Mouse (Mus musculus) naive thymus-derived CD4-positive, alpha-beta T cell, adult 2 months (primary cell): Measurements from ENCODE around the gene Panx2.

Source experiments
- DNase-seq: peaks from one replicate; pipeline ENCODE4 v3.0.0-alpha.2; 2011; ENCODE audit warnings: low read depth

Gene Panx2

DNA sequence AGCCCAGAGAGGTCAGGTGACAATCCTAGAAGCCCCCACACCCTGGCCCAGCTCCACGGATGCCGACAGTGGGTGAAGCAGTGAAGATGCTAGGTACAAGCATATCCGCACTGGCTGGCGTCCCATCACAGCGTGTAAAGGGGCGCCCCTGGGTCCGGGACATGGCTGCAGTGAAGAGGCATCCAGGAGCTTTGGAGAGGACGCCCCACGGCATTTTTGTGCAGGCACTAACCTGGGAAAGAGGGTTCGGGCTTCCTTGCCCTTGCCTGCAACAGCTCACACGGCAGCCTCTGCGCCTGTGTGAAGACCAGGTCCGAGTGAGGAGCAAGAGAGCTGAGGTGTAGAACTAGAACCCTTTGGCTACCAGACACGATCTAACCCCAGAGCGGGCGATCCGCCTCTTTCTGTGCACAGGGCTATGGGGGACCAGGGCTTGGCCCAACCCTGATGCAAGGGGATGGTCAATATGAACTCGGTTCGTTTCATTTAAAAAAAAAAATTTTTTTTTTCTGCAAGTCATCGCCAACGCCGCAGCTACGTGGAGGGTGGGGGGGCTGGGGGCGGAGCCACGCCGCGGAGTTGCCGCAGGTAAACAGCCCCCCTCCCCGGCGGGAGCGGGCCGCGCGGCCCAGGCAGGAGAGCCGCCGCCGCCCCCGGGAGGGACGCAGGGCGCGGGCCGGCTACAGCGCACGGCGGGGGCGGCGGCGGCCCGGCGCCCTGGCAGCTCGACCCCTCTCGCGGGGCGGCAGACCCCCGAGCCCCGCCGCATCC, at the start of gene Panx2:
TSS of gene Panx2 (plus strand) at position 574 of the 771 bp plus-strand sequence.
- DNase-seq = no peak

DNA sequence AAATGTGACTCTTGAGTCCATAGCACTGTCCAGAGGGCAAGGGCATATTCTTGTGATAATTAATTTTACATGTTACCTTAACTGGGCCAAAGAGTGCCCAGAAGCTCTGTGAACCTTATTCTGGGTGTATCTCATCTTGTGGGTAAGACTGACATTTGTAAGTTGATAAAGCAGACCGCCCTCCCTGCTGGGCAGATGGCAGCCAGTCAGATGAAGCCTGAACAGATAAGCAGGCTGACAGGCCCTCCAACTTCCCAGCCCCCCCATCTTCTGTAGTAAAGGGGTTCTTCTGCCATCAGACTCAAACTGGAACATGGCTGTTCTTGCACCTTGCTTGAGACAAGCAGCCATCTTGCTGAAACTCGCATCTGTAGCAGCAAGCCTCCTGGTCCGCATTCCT, 42.8 kb upstream of the Panx2 start:
- DNase-seq = no peak

DNA sequence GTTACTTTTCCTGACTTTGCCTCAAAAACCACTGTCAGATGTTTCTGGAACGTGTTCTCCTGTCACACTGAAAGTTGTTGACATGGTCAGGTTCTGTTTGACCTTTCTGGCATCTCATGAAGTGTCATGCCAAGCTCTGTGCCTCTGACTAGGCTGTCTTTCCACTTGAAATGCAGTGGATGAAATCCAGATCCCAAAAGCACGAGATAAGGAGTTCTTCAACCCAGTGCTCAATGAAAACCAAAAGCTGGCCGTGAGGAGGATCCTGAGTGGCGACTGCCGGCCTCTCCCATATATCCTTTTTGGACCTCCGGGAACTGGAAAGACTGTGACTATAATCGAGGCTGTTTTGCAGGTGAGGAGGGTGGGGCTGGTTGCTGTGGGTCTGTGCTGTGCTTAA, 39.4 kb upstream of the Panx2 start:
- no peak for DNase-seq

DNA sequence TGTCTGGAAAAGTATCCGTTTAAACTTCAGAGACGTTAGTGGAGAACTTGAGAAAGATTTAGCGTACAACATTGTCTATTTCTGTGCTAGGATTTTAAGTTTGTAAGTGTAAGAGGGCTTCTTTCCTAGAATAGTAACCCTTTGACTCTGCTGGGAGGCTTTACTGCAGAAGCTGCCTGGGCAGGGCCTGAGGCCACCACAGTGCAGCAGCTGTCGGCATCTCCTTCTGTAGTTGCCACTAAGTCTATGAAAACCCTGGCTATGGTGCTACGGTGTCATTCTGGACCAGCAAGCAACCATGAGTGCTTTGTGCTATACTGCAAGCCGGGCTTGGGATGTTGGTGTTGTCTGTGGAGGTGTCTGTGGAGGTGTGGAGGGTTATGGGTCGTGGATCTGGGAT, 39.0 kb upstream of the Panx2 start:
- no peak for DNase-seq

DNA sequence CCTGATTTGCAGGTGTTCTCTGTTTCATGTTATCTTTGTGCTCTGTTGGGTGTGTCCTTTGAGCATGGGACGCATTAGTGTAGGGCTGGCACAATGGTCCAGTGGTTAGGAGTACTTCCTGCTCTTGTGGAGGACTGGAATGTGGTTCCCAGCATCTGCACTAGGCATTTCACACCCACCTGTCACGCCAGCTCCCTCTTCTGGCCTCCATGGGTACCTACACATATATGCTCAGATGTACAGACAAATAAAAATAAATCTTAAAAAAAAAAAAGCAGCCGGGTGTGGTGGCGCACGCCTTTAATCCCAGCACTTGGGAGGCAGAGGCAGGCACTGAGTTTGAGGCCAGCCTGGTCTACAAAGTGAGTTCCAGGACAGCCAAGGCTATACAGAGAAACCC, 15.2 kb upstream of the Panx2 start:
- no peak for DNase-seq

DNA sequence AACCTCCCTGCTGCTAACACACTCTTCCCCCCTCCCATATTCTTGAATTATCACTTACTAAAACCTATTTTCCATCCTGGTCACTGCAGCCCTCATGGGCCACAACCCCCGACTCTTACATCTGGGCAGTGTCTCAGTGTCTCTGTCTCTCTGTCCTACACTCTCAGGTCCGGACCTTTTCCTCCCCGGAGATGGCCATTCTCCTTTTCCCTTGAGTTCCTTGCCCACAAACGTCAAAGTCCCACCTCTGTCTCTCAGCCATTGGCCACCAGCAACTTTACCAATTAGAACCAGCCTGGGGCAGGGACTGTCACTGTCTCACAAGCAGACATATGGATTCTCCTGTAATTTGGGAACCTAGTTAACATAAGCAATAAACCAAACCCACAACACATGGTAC, 13.2 kb upstream of the Panx2 start:
- DNase-seq = no peak

DNA sequence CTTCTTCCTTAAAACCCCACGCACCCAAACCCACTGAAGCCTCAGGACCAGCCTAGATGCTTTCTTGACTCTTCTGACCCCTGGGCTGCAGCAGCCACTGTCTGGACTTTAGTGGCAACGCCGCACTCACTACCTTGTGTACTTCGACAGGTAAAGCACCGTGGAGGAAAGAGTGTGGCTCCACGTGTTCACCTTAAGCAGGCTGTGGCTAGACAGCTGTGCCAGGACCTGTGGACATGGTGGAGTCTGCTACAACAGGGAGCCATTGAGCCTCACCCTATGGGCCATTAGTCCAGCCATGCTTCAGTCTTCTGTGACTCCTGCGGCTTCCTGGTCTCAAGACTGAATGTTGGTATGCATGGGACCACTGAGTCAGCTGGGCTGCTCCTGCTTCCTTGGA, 4.9 kb upstream of the Panx2 start:
- no peak for DNase-seq

DNA sequence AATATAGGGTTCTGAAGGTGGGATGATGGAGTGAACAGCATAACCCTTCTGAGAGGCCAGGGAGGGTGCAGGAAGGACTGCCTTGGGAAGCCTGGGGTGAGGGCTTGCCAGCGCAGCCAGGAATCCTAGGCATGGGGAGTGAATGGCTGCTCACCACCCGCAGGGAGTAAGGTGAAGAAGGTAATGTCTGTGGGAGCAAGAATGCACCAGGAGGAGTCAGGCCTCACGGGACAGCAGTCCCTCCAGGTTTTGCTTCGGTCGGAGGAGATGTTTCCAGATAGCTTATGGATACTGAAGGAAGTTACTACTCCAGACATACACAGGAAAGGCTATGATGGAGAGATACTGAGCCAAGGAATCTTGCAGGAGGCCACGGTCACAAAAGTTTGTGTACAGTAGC, 798 bp upstream of the Panx2 start:
- no peak for DNase-seq

DNA sequence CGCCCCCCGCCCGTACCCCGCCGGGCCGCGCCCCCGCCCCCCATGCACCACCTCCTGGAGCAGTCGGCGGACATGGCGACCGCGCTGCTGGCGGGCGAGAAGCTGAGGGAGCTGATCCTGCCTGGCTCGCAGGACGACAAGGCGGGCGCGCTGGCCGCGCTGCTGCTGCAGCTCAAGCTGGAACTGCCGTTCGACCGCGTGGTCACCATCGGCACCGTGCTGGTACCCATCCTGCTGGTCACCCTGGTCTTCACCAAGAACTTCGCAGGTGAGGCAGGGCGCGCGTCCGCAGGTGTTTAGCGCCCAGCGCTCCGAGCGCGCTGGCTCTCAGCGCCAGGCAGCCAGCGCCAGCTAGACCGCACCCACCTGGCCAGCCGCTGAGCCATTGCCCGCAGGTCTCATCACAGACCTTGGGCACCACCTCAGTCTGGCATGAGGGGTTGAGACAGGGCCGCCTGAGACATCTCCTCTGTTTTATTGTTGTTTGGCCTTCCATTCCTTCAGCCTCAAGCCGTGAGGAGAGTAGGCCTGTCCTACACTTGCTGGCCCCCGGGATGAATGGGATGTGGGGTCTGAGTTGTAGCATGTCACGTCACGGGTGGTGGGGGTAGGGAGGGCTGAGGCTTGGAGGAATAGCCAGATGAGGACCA, 623 bp downstream of the Panx2 start:
- no peak for DNase-seq

DNA sequence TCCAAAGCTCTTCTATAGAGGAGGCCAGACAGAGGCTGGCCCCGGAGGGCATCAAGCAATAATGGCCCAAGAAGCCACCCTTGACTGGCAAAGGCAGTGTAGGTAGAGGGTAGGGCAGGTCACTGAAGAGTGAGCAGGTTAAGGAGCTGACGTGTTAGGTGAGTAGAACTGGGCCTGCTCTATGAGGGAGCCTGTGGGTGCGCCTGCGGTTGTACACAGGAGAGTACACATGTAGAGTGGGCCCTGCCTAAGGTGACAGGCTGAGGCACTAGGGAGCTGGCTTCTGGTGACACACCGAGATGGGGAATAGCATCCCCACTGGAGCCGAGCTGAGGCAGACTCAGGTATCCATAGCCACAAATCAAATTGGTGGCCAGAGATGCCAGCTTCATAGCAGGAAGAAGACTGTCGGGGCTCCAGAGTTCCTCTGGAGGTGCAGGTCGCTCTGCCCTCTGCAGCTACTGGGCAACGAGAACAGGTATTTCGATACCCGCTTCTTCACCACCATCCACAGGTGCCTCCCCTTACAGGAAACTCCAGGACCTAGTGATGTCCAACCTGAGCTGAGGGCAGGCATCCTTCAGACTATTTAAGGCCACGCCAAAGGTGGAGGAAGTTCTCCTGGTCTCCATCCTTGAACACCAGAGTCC, 1.4 kb downstream of the Panx2 start:
- DNase-seq = no peak

DNA sequence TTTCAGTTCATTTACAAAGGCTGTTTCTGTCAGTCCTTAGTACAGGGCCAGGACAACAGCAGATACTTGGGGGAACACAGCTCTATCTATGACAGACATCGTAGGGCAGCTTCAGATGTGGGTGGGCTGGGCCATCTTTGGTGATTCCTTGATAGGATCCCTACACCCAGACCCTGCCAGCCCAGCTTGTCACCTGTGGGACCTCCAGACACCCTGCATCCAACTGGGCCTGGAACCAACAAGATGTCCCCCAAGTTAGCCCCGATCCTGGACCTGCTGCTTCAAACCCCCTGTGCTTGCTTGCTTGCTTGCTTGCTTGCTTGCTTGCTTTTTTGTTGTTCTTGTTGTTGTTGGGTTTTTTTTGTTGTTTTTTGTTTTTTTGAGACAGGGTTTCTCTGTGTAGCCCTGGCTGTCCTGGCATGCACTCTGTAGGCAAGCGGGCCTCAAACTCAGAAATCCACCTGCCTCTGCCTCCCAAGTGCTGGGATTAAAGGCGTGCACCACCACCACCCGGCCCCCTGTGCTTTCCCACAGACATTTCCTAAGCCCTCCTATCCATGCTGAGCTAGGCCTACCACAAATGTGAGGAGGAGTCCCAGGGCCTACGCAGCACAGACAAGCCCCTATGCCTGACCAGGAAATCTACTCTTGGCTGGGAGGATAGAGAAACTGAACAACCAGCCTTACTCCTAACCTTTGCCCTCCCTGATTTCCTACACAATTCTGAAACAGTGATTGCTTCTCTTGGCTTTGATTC, 2.4 kb downstream of the Panx2 start:
- no peak for DNase-seq

DNA sequence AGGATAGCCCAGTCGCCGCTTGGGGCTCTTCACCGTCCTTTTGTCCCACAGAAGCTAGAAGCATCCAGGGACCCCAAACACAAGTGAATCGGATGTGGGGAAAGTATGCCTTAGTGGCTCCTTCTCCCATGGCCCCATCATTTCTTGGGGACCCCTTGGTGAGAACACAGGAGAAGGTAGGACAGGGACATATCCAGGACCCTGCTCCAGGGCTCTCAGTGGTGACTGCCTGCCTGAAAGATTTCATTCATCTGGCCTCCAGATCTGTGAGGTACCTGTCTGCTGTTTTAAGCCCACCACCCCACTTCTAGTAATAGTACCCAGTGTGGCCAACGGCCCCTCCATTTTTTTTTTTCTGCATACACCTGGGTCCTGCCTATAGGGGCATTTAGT, 3.0 kb downstream of the Panx2 start:
- no peak for DNase-seq

DNA sequence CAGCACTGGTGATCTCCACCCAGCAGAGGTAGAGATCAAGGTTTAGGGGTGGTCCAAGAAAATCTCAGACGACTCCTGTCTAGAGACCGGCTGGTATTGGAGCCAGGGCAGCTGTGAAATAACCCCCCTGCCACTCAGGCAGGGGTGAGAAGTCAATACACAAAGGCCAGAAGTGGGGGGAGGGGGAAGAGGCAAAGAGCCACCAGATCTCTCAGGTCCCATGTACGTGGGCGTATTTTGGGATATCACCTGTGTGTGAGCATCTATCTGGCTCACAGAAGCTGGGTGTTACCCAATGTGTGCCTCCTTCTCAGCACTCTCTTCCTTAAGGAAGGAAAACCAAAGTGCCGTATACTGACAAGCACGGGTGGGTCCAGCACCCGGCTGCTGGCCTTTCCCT, 3.5 kb downstream of the Panx2 start:
- no peak for DNase-seq

DNA sequence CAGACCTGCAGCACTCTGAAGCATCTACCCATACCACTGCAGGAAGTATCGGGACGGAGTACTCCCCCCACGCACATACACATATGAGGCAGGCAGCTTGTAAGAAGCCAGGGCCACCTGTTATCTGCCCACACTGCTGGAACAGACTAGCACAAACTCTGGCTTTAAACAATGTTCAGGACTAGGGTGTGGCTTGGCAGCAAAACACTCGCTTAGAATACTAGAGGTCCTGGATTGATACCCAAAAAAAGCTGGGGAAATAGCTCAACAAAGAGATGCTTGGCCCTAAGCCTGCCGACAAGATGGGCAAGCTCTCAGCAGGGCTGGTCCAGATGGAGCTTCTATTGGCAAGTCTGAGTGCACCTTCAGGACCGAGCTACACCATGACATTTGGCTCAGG, 4.0 kb downstream of the Panx2 start:
- no peak for DNase-seq

DNA sequence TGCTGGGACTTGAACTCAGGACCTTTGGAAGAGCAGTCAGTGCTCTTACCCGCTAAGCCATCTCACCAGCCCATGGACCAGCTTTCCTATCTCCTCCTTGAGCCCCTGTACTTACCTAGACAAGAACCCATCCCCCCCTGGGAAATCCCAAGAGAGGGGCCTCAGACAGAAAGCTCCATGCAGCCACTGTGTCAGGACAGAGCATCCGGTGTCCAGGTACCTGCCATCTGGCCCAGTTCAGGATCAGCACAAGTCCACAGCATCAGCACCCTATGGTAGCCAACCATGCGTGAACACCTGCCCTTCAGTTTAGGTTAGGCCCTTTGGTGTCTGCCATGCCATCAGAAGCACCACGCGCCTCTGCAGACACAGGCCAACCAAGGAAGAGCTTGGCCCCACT, 5.4 kb downstream of the Panx2 start:
- DNase-seq = no peak

DNA sequence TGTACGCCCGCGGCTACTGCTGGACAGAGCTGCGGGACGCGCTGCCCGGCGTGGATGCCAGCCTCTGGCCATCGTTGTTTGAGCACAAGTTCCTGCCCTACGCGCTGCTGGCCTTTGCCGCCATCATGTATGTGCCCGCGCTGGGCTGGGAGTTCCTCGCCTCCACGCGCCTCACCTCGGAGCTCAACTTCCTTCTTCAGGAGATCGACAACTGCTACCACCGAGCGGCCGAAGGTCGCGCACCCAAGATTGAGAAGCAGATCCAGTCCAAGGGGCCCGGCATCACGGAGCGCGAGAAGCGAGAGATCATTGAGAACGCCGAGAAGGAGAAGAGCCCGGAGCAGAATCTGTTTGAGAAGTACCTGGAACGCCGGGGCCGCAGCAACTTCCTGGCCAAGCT, 8.1 kb downstream of the Panx2 start:
- DNase-seq = no peak

DNA sequence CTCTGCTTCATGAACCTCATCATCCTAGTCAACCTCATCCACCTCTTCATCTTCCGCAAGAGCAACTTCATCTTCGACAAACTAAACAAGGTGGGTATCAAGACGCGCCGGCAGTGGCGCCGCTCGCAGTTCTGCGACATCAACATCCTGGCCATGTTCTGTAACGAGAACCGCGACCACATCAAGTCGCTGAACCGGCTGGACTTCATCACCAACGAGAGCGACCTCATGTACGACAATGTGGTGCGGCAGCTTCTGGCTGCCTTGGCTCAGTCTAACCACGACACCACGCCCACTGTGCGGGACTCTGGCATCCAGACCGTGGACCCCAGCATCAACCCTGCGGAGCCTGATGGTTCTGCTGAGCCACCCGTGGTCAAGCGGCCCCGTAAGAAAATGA, 8.7 kb downstream of the Panx2 start:
- DNase-seq = no peak

DNA sequence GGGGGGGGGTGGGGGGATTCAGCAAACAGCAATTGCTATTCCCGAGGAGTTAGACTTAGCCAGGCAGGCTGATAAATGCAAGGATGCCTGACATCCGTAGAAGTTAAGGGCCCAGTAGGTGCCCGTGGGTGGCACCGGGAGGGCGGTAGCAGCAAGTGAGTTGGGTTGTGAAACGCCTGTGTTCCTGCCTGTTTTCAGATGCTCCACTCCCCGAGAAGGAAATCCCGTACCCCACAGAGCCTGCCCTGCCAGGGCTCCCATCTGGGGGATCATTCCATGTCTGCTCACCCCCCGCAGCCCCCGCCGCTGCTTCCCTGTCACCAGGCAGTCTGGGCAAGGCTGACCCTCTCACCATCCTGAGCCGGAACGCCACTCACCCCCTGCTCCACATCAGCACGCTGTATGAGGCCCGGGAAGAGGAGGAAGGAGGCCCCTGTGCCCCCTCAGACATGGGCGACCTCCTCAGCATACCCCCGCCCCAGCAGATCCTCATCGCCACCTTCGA, 9.9 kb downstream of the Panx2 start:
- DNase-seq = no peak

DNA sequence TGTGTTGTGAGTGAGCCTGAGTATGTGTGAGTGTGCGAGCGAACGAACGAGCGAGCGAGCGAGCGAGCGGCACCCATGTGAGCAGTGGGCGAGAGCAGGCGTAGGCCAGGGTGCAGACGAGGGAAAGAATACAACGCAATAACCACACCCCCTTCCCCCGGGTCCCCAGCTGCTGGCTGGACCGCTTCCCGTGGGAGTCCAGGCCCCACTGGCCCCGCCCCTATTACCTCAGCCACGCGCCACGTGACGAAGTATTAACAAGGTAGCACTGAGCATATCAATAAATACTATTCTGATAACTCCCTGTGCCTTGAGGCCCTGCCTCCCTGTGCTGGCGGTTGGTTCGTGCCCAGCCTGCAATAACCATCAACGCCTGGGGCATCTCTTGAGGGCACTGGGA, 11.1 kb downstream of the Panx2 start:
- no peak for DNase-seq

DNA sequence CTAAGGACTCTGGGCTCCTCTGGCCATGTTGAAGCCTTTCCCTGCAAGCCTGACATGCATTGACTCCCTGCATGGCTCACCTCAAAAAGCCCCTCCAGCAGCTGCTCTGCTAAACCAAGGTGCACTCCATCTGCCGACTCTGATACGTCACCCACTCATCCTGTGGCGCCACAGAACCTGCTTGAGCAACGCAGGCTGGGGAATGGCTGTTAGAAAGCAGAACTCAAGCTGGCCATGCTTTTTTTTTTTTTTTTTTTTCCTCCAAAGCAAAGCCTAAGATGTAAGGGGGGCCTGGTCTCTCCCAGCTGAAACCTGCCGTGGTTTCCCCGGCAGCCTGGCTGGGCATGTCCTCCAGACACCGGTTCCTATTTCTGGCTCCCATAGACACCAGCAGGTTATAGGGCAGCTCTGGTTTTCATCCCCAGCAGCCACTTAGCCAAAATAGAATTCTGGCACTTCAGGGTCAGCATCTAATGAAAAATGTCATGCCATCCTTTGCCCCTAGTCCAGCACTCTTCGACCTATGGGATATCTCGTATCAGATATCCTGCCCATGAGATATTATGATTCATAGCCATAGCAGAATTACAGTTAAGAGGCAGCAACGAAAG, 14.6 kb downstream of the Panx2 start:
- no peak for DNase-seq

DNA sequence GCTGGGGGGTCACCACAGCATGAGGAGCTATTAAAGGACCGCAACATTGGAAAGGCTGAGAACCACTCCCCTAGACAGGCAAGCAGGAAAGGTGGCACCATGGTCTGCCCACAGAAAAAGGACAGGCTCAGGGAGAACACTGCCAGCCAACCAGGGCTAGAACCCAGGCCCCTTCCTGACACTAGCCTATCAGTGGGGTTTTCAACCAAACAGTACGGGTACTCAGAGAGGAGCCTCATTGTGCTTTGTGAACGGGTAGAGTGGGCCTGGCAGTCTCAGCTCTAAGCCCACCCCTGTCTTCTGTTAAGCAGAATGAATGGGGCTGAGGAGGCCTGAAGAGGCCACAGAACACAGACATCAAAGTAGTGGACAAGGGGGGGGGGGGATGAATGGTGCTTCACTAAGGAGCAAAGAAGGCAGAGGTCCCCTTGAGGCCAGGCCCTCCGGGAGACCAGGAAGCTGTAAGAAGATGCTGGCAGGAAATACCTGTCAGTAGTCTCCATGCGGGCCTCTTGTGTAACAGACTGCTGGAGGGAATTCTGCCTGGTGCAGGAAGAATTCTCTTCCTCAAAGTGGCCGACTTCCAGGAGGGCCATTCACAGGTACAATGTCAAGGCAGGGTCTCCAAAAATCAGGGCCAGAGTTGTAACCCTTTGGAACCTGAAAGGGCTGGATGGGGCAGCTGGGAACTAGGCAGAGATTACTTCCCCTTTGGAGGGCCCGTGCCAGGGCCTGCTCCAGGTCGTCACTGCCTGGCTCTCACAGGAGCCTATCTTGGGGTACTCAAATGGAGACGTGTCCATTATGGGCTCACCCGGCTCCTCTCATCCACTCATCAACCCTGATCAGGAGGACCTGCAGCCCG, 15.3 kb downstream of the Panx2 start, which contains the start of gene Trabd:
TSS of gene Trabd (plus strand) at position 512 of the 865 bp plus-strand sequence.
- no peak for DNase-seq
